Mouse (Mus musculus): ENCODE data around the gene Gsta3. TPM values are rescaled to one million over a fixed set of nuclear protein-coding genes. Genes with fewer than 3 reads are reported as not detected.
"Not testable (repeated sequence)": the region's sequence is repeated elsewhere in the genome, so short reads cannot be mapped to it uniquely, and the experiment has no call there.

Gene Gsta3
- total RNA-seq (2021) = 16.1 and 88.9 TPM in 2 replicates
- long read RNA-seq, experiment 1, transcript Gsta3-201 (7 exons, 1,457 nt) = major isoform, 15 of 19 reads
- long read RNA-seq, experiment 1, partial matches to known transcripts = 1 of 19 reads
- long read RNA-seq, experiment 1, other reads (novel, unspliced or antisense) = 2 of 19 reads
- long read RNA-seq, experiment 2, transcript Gsta3-202 (8 exons, 894 nt) = minor isoform, 8 of 60 reads
- long read RNA-seq, experiment 2, transcript Gsta3-201 (7 exons, 1,457 nt) = major isoform, 39 of 60 reads
- long read RNA-seq, experiment 2, partial matches to known transcripts = 9 of 60 reads
- long read RNA-seq, experiment 2, other reads (novel, unspliced or antisense) = 4 of 60 reads

GRCm38 (mm10) chr1:21239911-21240898, at the start of gene Gsta3:
TSS of gene Gsta3 (plus strand) at chr1:21240589.
- no peak for DNase-seq

GRCm38 (mm10) chr1:21206241-21206640, 34.1 kb upstream of the Gsta3 start:
- no peak for DNase-seq

DNA sequence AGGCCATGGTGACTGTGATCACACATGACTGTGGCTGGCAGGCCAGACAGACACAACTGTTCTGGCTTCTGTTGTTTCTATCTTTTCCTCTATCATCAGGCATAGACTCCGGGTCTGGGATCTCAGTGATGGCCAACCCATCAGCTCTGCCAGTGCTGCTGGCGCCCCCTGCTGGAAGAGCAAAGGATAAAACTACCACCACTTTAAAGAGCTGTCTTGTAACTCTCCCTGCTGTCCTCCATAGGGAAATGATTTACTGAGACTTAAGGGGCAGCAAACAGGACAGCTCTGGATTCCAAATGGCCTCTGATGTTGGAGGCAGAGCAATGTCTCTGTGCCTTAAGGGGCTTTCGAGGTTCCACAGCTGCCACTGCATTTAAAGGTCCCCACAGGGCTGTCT, 26.9 kb upstream of the Gsta3 start:
- not testable (repeated sequence) for DNase-seq

- DNase-seq = not testable (repeated sequence)
These were observed 26.2 kb upstream of the Gsta3 start for GRCm38 (mm10) chr1:21213991-21214692.

DNA sequence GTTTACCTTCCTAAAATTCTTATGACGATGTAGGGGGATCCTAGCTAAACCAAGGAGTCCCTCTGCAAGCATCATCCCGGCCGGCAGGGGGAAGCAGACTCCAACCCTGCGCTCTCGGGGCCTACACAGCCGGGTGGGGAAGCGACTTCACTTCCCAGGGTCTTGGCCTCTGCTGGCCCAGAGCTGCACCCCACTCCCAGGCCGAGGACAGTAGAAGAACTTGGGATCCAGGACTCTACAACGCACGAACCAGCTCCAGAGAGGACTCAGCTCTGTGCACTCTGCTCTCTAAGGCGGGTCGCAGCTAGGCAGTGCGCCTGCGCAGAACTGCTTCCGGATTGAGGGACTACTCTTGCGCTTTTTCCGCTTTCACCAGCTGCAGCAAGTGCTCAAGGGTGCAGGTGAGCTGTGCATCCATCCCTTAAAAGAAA, 21.9 kb upstream of the Gsta3 start, which contains the start of gene Tmem14a:
Gene Tmem14a (plus strand): TSS at position 87 of the 431 bp plus-strand sequence.
- peak; percentile 92 for DNase-seq

GRCm38 (mm10) chr1:21227756-21228395, 12.5 kb upstream of the Gsta3 start:
- no peak for DNase-seq

DNA sequence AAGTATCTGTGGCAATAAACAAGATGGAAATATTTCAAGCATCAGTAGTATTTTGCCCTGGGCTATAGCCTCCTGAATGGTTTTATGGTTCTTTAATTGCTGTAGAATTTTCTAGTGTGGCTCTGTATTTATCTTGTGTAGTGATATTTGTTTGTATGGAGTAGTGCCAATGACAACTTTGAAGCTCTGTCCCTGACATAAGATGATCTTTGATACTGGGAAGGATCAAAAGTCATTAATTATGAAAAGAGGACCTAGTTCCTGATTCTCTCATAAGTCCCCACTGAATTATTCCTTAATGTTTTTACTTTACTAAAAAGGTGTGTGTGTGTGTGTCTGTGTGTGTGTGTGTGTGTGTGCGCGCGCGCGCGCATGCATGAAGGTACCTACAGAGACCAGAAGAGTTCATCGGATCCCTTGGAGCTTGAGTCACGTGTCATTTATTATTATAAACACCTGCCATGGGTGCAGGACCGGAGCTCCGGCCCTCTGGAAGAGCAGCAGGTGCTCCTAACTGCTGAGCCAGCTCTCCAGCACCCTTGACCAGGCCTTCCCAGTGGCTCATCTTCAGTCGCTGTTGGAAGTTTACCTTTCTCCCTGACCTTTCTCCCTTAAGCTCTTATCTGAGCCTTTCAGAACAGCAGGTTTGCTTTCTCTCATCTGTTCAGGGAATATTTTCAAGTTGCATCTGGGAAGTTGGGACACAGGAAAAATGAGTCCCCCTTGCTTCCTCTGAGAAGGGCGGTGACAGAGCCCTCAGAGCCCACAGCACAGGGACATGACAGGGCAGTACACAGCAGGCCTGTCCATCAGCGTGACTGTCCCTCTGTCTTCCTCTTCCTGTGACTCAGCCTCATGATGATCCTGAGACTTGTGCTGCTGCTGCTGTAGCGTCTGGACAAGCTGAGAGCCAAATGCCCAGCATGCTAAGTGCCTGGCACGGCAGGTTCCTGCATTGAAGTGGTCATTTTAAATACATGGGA, 11.4 kb upstream of the Gsta3 start:
- DNase-seq = not testable (repeated sequence)

DNA sequence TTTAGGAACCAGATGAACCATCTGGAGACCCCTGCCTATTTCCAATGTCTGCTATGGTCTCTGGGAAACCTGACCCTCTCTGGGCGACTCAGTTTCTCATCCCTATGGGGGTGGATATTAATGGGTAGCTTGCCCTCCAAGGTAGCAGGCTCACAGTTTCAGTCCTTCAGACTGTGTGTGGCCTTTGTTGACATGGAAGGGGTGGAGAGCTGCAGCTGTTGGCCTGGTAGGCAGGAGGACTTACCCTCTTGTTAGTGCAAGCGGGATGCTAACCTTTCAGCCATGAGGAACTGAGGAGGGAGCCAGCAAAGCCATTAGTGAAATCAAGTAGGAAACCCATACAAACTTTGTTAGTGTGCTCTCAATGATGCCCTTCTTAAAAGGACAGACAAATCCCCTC, 10.0 kb upstream of the Gsta3 start:
- no peak for DNase-seq

GRCm38 (mm10) chr1:21231744-21232464, 8.5 kb upstream of the Gsta3 start:
- DNase-seq = no peak

- DNase-seq = no peak
These were observed 7.9 kb upstream of the Gsta3 start for GRCm38 (mm10) chr1:21232516-21232915.

DNA sequence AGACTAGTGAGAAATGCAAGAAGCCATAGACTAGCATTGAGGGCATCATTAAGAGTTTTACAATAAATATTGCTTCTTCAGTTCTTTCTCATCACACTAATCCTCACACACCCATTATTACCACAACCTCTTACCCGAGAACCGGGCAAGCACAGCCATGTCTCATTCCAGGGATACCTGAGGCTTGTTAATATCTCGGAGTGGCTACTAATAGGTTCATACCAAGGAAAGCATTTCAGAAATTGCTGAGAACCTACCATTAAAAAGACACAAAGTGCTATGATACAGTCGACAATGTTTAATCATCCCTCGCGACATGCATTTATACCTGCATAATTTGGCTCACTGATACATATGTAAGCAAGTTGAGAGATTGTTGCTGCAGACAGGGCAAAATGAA, 5.0 kb upstream of the Gsta3 start:
- DNase-seq = no peak

DNA sequence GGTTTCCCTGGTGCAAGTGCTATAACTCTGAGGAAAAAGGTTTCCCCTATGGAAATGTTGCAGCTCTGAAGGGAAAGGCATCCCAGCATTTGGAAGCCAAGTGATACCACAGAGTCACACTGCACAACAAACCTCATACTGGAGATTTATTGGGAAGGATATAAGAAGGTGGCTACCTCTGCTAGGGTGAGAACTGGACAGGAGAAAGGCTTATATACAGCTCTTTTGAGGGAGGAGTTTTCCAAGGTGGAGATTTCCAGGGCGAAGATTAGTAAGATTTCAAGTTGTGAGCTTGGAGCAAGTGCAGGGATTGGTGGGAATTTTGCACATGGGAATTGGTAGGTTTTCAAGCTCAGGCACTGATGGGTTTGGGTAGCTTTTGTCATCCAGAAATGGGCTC, 707 bp downstream of the Gsta3 start:
- DNase-seq = no peak

GRCm38 (mm10) chr1:21244290-21244960, 4.0 kb downstream of the Gsta3 start:
- DNase-seq = no peak

- DNase-seq = no peak
These were observed 5.7 kb downstream of the Gsta3 start for GRCm38 (mm10) chr1:21246136-21246535.

DNA sequence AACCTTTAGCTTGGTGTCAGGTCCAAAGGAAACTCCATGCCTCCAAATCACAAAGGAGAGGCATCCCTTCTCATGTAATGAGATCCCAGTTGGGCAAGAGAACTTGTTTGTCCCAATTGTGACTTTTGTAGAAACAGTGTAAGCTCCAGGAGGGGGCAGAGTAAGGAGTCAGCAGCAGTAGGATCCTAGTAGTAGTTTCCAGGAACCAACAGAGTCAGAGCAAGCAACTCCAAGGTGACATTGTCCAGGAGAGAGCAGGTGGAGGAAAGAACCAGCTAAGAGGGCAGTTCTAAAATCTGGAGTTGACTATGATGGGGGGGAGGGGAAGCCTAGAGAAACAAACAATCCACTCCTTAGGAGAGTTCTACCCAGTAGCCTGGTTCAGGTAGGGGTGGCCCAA, 7.5 kb downstream of the Gsta3 start:
- no peak for DNase-seq

GRCm38 (mm10) chr1:21248560-21249390, 8.4 kb downstream of the Gsta3 start:
- DNase-seq = no peak

DNA sequence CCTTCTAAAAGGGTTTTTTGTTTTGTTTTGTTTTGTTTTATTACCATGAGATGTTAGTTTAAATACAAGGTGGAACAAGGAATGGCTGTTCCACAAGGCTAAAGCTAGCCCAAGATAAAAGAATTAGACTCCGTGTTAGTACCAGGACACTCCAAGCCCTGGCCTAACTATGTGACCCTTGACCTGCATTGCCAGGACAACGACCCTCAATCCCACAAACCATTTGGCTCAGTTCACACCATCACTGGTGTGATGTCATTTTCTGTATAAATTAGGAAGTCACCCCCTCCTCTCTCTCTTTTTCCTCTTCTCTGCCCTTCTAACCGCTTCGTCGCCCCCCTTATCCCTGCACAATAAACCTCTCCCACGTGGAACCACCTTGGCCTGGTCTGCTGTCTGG, 11.3 kb downstream of the Gsta3 start:
- no peak for DNase-seq

DNA sequence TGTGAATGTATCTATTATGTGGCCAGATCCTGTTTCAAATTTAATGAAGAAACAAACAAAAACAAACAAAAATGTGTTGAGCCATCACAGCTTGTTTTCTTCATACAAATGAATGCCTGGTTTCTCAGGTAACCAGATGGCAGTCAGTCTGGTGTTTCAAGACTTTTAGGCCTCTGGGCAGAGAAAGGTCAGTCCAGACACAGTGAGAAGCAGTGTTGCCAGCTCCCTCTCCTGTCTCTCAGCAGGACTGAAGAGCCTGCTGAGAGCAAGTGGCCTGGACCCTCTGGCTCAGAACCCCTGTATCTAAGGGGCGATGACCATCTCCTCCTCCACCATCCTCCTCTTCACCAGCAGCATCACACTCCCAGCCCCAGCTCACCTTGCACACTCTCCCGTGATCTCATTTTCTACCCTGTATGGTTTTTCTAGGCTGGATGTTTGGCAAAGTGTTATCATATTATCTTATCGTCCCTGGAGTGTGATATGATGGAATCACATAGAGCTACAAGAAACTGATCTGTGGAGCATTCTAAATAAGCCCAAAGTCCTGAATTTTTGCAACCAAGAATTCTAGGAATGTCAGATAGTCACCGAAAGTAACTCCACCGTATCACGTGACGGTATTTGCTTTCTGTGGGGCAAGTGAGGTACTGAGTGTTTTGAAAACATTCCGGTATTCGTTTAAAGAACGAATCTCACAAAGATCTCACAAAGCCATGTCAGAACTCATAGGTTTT, 12.3 kb downstream of the Gsta3 start:
- DNase-seq = no peak
